Mouse (Mus musculus) lung, postnatal 4 days (tissue): ENCODE data around the gene Cpne1.

Source experiments
- DNase-seq, 2 experiments: peaks; one replicate each; pipeline ENCODE4 v3.0.0; 2021

The Cpne1 gene

GRCm38 (mm10) chr2:156079183-156079560 lies 32.6 kb downstream of the Cpne1 start:
- no peak for DNase-seq

- no peak for DNase-seq
Measured at GRCm38 (mm10) chr2:156078421-156079182, 33.2 kb downstream of the Cpne1 start.

GRCm38 (mm10) chr2:156077461-156077860 lies 34.3 kb downstream of the Cpne1 start:
- no peak for DNase-seq

- peak in 1 of 2 experiments; percentile 71 for DNase-seq
Measured at GRCm38 (mm10) chr2:156073725-156074124, 38.0 kb downstream of the Cpne1 start.

- no peak for DNase-seq
Measured at GRCm38 (mm10) chr2:156071236-156071635, 40.5 kb downstream of the Cpne1 start.

- DNase-seq: no peak
Measured at GRCm38 (mm10) chr2:156067916-156068315, 43.8 kb downstream of the Cpne1 start.

GRCm38 (mm10) chr2:156066126-156066525 lies 45.6 kb downstream of the Cpne1 start:
- DNase-seq: no peak

GRCm38 (mm10) chr2:156065099-156066041 lies 46.4 kb downstream of the Cpne1 start, which contains the start of gene Spag4:
Gene Spag4, plus strand, starts transcription at chr2:156065175.
- DNase-seq: peak; percentile 83 to 85

GRCm38 (mm10) chr2:156052816-156053215 lies 58.9 kb downstream of the Cpne1 start, which contains the start of gene Fer1l4:
Gene Fer1l4, minus strand, starts transcription at chr2:156052947.
- no peak for DNase-seq

GRCm38 (mm10) chr2:156047929-156048328 lies 63.8 kb downstream of the Cpne1 start:
- DNase-seq: peak in 1 of 2 experiments; percentile 15

- no peak for DNase-seq
Measured at GRCm38 (mm10) chr2:156042903-156043302, 68.9 kb downstream of the Cpne1 start.

GRCm38 (mm10) chr2:156039390-156039789 lies 72.4 kb downstream of the Cpne1 start:
- no peak for DNase-seq

- no peak for DNase-seq
Measured at GRCm38 (mm10) chr2:156025482-156025881, 86.3 kb downstream of the Cpne1 start.
